Mouse (Mus musculus): ENCODE results near the gene AU022252. TPM values are rescaled to one million over a fixed set of nuclear protein-coding genes. Genes with fewer than 3 reads are reported as not detected.

AU022252 gene
- total and polyA plus RNA-seq, 3 experiments = 12.3 to 24.9 TPM; not detected in 1

GRCm38 (mm10) chr4:119183525-119183924, 49.0 kb downstream of the AU022252 start:
- peaks cover 20 to 62% of the 10 kb centered on the region in 2 experiments for H3K36me3 ChIP-seq (ENCODE audit: control insufficient read depth in 1 of 2, insufficient read depth in 2 of 2, low read length in 2 of 2)
- H3K27ac ChIP-seq (ENCODE audit: control insufficient read depth, low read depth, low read length) = no peak overlapping the region
- H3K9me3 ChIP-seq (replicated peaks; ENCODE audit: insufficient read depth, low read length) = no peaks in the 10 kb centered on the region
- no peaks in the 10 kb centered on the region for H3K27me3 ChIP-seq (ENCODE audit: control insufficient read depth in 1 of 2, insufficient read depth in 2 of 2, low read length in 2 of 2)
- H3K4me3 ChIP-seq (ENCODE audit: control insufficient read depth in 1 of 2, insufficient read depth in 1 of 2, low read depth in 2 of 2, low read length in 2 of 2) = no peak overlapping the region
- no peak for DNase-seq (ENCODE audit: low read depth, low spot score)
- H3K4me1 ChIP-seq (ENCODE audit: control insufficient read depth in 1 of 2, insufficient read depth in 2 of 2, low read length in 2 of 2) = peaks cover 4 to 48% of the 10 kb centered on the region in 2 experiments
- TF ChIP-seq POLR2AphosphoS2 (IDR thresholded peaks at IDR 0.05; ENCODE audit: low read length) (0 out of 2 replicates have a peak, but pooled peaks have one; percentile 17), NELFE (IDR thresholded peaks at IDR 0.05; ENCODE audit: low read depth, low read length) (no peak)
- H3K9ac ChIP-seq (ENCODE audit: control insufficient read depth, low read depth, low read length, poor library complexity, severe bottlenecking) = no peak overlapping the region
- H3K79me2 ChIP-seq (ENCODE audit: control insufficient read depth, insufficient read depth, low read length, poor library complexity) = peaks cover 33% of the 10 kb centered on the region

DNA sequence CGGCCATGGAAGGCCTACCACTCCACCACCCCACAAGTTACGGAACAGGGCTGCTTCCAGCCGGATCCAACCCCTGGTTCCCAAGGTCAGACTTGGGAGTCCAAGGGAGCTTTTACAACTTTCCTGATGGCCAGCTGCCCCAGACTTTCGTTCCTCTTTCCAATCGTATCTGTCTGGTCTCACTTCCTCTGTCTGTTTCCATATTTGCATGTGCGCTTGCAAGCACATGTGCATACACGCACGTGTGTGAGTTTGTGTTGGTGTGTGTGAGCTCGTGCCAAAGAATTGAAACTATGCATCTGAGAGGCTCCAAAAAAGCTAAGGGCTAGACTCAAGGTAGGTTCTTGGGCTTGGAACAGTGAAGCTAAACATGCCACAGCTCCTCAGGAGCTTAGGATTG, 51.1 kb downstream of the AU022252 start:
- TF ChIP-seq JUND (IDR thresholded peaks at IDR 0.05; ENCODE audit: low read depth, low read length) = no peak
- TF ChIP-seq MXI1 (IDR thresholded peaks at IDR 0.05; ENCODE audit: low read depth, low read length) = peak; percentile 87
- peak; percentile 57; the same call in 1 of the 2 replicates for TF ChIP-seq BHLHE40 (IDR thresholded peaks at IDR 0.05; ENCODE audit: borderline replicate concordance, low read depth, low read length)
- TF ChIP-seq POLR2AphosphoS2 (IDR thresholded peaks at IDR 0.05; ENCODE audit: low read length) = no peak; the same call in 1 of the 2 replicates
- TF ChIP-seq SIN3A (IDR thresholded peaks at IDR 0.05; ENCODE audit: low read length) = 0 out of 2 replicates have a peak, but pooled peaks have one; percentile 39
- TF ChIP-seq ETS1 (IDR thresholded peaks at IDR 0.05; ENCODE audit: low read depth, low read length) = no peak; the same call in 1 of the 2 replicates
- peak; percentile 90 for TF ChIP-seq MYC (IDR thresholded peaks at IDR 0.05; ENCODE audit: low read depth, low read length)
- no peak for TF ChIP-seq MYB (IDR thresholded peaks at IDR 0.05; ENCODE audit: low read depth, low read length)
- peak; percentile 76 for TF ChIP-seq MAX (IDR thresholded peaks at IDR 0.05; ENCODE audit: low read length)
- 0 out of 4 replicates have a peak, but pooled peaks of 1 of the 2 experiments have one; percentile 10 for TF ChIP-seq EP300 (IDR thresholded peaks at IDR 0.05; ENCODE audit: low read depth in 1 of 2, low read length in 2 of 2)
- Histone ChIP-seq H3K9ac (ENCODE audit: control insufficient read depth, low read depth, low read length, poor library complexity, severe bottlenecking) (no peak overlapping the region), H3K9me3 (replicated peaks; ENCODE audit: insufficient read depth, low read length) (no peaks in the 10 kb centered on the region), H3K36me3 (ENCODE audit: control insufficient read depth in 1 of 2, insufficient read depth in 2 of 2, low read length in 2 of 2) (peaks cover 29 to 47% of the 10 kb centered on the region in 2 experiments), H3K4me3 (ENCODE audit: control insufficient read depth in 1 of 2, insufficient read depth in 1 of 2, low read depth in 2 of 2, low read length in 2 of 2) (no peak overlapping the region), H3K27me3 (ENCODE audit: control insufficient read depth in 1 of 2, insufficient read depth in 2 of 2, low read length in 2 of 2) (no peaks in the 10 kb centered on the region), H3K27ac (ENCODE audit: control insufficient read depth, low read depth, low read length) (no peak overlapping the region), H3K79me2 (ENCODE audit: control insufficient read depth, insufficient read depth, low read length, poor library complexity) (peaks cover 15% of the 10 kb centered on the region), H3K4me1 (ENCODE audit: control insufficient read depth in 1 of 2, insufficient read depth in 2 of 2, low read length in 2 of 2) (peaks cover 2 to 33% of the 10 kb centered on the region in 2 experiments; a peak in 3 of 4 replicates)
- peak; percentile 52 for DNase-seq (ENCODE audit: low read depth, low spot score)

- H3K27me3 ChIP-seq (ENCODE audit: control insufficient read depth in 1 of 2, insufficient read depth in 2 of 2, low read length in 2 of 2) = no peaks in the 10 kb centered on the region
- H3K79me2 ChIP-seq (ENCODE audit: control insufficient read depth, insufficient read depth, low read length, poor library complexity) = peaks cover 3% of the 10 kb centered on the region; the same call in 1 of the 2 replicates
- H3K4me3 ChIP-seq (ENCODE audit: control insufficient read depth in 1 of 2, insufficient read depth in 1 of 2, low read depth in 2 of 2, low read length in 2 of 2) = no peak overlapping the region
- no peak overlapping the region for H3K27ac ChIP-seq (ENCODE audit: control insufficient read depth, low read depth, low read length)
- no peak overlapping the region for H3K9ac ChIP-seq (ENCODE audit: control insufficient read depth, low read depth, low read length, poor library complexity, severe bottlenecking)
- peaks cover 2 to 21% of the 10 kb centered on the region in 2 experiments; a peak in 3 of 4 replicates for H3K4me1 ChIP-seq (ENCODE audit: control insufficient read depth in 1 of 2, insufficient read depth in 2 of 2, low read length in 2 of 2)
- H3K9me3 ChIP-seq (replicated peaks; ENCODE audit: insufficient read depth, low read length) = no peaks in the 10 kb centered on the region
- peaks cover 28 to 34% of the 10 kb centered on the region in 2 experiments for H3K36me3 ChIP-seq (ENCODE audit: control insufficient read depth in 1 of 2, insufficient read depth in 2 of 2, low read length in 2 of 2)
- peak; percentile 64 for DNase-seq (ENCODE audit: low read depth, low spot score)
- TF ChIP-seq USF2 (IDR thresholded peaks at IDR 0.05; ENCODE audit: borderline replicate concordance in 1 of 2, insufficient read depth in 1 of 2, low read depth in 1 of 2, low read length in 2 of 2) = no peak
- no peak for TF ChIP-seq GABPA (IDR thresholded peaks at IDR 0.05; ENCODE audit: low read depth, low read length)
- TF ChIP-seq ELF1 (IDR thresholded peaks at IDR 0.05; ENCODE audit: low read depth, low read length) = no peak
- TF ChIP-seq MEF2A (IDR thresholded peaks at IDR 0.05; ENCODE audit: extremely low read depth, insufficient replicate concordance, low read depth, low read length, poor library complexity, severe bottlenecking) = no peak
- TF ChIP-seq NRF1 (IDR thresholded peaks at IDR 0.05; ENCODE audit: insufficient read depth, low read depth, low read length, poor library complexity, severe bottlenecking) = no peak
- TF ChIP-seq MXI1 (IDR thresholded peaks at IDR 0.05; ENCODE audit: low read depth, low read length) = 0 out of 2 replicates have a peak, but pooled peaks have one; percentile 17
- TF ChIP-seq RAD21 (IDR thresholded peaks at IDR 0.05; ENCODE audit: low read depth, low read length) = peak; percentile 29
- TF ChIP-seq MYC (IDR thresholded peaks at IDR 0.05; ENCODE audit: low read depth, low read length) = 0 out of 2 replicates have a peak, but pooled peaks have one; percentile 30
- TF ChIP-seq KAT2A (conservative IDR thresholded peaks at IDR 0.05; ENCODE audit: low read depth, low read length) = no peak
- TF ChIP-seq POLR2AphosphoS5 (IDR thresholded peaks at IDR 0.05; ENCODE audit: borderline replicate concordance, low read depth, low read length) = no peak
- no peak for TF ChIP-seq UBTF (IDR thresholded peaks at IDR 0.05; ENCODE audit: borderline replicate concordance, insufficient read depth, low read depth, low read length)
- TF ChIP-seq ZKSCAN1 (IDR thresholded peaks at IDR 0.05; ENCODE audit: low read depth, low read length) = no peak
- TF ChIP-seq RCOR1 (IDR thresholded peaks at IDR 0.05; ENCODE audit: low read depth, low read length) = no peak
- no peak for TF ChIP-seq JUND (IDR thresholded peaks at IDR 0.05; ENCODE audit: low read depth, low read length)
- peak; percentile 69; the same call in 1 of the 2 replicates for TF ChIP-seq SIN3A (IDR thresholded peaks at IDR 0.05; ENCODE audit: low read length)
Observed at GRCm38 (mm10) chr4:119180133-119180707, 52.3 kb downstream of the AU022252 start.

Data from MEL (cell line).